Mouse (Mus musculus) gastrocnemius, adult 8-10 months (tissue): Measurements from ENCODE around the gene Chchd2. TPM values are rescaled to one million over a fixed set of nuclear protein-coding genes. Genes with fewer than 3 reads are reported as not detected.
A peak's percentile ranks its signal among the peaks of the same experiment; 100 is the strongest.

Experiments
- DNase-seq, 2 experiments: peaks; one replicate each; pipeline ENCODE4 v3.0.0; 2022; ENCODE audit warnings: low spot score in 2 of 2
- total RNA-seq, 4 experiments: library from RNA; stranded (reverse); gene quantifications; 2 replicates each; pipeline ENCODE4 v1.2.4; 2022

Gene Chchd2
- total RNA-seq, 4 experiments from 2014 or later, result 640 to 672 (median 655) TPM

DNA sequence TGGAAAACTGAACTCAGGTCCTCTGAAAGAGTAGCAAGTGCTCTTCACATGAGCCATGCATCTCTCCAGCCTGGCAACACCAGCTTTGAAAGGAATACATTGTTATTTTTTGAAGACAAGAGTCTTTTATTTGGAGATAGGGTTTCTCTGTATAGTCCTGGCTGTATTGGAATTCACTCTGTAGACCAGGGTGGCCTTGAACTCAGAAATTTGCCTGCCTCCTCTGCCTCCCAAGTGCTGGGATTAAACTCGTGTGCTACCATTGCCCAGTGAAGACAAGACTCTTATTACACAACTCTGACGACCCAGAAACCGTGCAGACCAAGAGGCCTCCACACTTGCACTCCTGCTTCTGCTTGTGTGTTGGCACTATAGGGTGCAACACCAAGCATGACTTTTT is 7.4 kb downstream of the Chchd2 start:
- DNase-seq, result no peak

DNA sequence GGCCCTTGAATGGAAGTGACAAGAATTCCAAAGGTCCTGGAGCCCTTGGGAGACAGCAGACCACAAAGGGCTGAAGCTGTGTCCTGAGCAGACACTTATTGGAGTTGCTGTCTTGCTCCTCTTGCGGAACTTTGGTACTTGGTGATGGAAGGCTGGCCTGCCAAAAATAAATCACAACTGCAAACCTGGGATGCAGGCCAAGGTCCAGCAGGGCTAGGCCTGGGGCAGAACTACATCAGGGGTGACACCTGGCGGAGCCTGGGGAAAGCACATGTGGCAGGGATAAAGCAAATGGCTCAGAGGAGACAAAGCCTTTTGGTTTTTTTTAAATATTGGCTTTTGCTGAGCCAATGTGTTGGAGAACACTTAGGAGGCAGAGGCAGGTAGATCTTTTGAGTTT is 8.3 kb downstream of the Chchd2 start:
- peak; percentile 73 to 88 for DNase-seq

DNA sequence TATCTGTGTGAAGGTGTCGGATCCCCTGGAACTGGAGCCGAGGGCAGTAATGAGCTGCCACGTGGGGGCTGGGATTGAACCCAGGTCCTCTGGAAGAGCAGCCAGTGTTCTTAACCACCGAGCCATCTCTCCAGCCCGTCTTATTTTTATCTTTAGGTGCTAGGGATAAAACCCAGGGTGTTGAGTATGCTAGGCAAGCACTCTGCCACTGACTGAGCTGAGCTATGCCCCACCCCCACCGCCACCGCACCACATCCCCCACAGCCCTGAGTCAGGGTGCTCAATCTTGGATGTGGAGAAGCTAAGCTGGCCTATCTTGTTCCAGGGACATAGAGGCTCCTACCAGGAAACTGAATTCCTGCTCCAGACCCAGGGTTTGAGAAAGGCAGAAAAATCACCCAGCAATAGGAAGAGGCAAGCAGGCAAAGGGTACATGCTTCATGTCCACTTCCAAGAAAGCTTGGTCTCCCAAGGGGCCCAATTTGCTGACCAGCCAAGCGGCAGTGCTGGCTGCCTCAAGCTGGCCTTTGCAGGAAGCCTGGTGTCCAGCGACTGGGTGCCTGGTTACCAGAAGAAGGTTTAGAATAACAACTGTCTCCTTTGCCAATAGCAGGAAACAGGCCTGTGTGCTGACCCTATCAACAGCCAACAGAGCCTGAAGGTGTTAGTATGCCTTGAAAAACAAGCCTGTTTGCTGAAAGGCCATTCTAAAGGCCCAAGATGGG is 9.4 kb downstream of the Chchd2 start:
- DNase-seq, result peak; percentile 72 to 83

DNA sequence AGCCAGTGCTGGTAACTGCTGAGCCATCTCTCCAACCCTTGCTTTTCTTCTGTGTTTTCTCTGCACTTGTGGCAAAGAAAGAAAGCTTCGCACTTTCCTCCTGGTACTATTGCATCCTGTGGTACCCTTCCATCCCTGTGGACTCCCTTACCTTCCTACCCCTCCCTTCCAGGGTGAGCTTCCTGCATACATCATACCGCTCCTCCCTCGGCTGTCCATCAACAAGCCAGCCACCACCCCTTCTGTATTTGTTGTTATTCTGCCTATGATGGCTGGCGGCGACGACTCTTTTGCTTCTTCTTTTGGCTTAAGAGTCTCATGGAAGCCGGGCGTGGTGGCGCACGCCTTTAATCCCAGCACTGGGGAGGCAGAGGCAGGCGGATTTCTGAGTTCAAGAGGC is 12.2 kb downstream of the Chchd2 start:
- DNase-seq, result no peak

DNA sequence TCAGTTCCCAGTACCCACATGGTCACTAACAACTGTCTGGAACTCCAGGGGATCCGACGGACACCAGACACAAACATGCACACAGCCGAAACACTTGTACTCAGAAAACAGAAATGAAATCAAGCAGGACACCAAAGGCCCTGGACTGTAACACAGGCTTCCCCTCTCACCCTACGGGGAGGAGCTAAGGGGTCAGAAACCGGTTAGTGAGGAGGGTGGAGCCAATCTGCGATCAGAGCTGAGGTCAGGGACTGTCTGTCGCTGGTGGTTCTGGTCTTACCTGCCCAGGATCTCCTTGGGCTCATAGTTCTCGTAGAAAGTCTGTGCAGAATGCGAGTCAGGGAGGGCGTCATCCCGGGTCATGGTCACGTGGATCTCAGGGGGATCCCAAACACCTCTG is 13.3 kb downstream of the Chchd2 start:
- DNase-seq, result no peak

DNA sequence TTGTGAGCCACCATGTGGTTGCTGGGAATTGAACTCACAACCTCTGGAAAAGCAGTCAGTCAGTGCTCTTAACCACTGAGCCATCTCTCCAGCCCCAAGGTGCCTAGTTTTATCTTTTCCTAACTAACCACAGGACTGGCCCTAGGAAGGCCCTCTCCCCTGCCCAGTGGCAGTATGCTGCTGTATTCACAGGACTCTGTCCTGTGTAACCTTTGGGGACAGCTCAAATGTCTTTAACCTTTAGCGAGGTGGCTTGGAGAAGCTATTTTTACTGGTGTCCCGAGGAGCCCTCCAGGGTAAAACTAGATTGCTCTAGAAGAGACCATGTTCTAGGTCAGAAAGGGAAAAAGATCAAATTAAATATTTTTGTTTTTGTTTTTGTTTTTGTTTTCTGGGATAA is 16.0 kb downstream of the Chchd2 start:
- DNase-seq, result peak in 1 of 2 experiments; percentile 48

DNA sequence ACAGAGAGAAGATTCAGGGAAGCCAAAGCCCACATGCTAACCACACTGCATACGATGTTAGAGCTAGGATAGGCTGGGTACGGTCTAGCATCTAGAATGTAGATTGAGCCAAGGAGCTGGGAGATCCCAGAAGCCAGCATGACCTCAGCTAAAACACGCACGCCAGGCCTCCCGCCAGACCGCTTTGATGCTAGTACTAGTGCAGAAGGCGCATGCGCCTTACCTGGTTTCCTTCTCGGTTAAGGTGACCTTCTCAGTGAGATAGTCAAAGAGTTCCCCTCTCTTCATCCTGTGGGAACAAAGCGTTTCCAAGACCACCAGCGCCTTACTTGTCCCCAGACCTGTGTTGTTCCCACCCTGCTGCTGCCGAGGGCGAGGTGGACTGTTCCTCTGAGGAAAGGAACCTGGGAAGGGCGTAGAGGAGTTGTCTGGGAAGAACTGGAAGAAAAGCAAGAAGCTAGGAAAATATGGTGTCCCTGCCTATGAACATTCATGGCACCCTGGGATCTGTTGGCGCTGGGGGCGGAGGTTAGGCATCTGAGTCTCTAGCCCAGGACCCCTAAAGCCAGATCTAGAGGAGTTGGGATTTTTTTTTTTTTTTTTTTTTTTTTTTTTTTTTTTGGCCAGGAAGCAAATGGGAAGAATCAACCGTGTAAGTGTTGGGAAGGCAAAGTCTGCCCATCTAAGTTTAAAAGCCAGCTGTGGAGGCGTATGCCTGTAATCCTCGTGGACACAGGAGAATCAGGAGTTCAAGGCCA is 17.9 kb downstream of the Chchd2 start:
- DNase-seq, result no peak

DNA sequence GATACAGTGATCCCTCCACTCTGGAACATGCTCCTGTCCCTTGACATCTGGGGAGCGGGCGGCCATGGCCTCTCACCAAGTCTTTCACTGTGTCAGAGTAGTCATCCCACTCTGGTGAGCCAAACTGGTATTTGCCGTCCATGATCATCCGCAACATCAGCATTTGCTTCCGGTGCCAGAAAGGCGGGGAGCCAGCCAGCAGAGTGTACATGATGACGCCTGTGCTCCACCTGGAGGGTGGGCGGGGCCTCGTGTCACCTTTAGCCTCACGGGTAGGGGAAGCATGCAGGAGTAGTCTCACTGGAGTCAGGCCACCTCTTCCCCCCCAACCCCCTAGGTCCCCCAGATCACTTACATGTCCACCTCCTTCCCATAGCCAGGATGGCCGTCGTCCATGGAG is 21.4 kb downstream of the Chchd2 start:
- DNase-seq, result peak in 1 of 2 experiments; percentile 49

DNA sequence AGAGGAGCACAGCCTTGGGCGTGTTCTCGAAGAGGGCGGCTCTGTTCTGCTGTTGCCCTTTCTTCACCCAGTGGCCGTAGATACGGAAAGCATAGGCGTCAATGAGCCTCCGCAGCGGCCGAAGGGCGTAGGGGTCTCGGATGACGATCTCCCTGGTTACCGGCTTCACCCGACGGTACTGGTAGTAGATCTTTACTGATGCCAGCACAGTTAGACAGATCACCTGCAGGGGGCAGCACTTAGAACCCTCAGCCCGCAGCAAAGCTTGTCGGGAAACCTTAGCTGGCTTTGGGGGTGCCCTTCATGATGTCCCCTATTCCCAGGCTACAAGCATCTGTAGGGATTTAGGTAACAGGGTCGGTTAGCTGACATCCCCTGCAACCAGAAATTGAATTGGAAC is 22.8 kb downstream of the Chchd2 start:
- DNase-seq, result peak; percentile 37 to 41

DNA sequence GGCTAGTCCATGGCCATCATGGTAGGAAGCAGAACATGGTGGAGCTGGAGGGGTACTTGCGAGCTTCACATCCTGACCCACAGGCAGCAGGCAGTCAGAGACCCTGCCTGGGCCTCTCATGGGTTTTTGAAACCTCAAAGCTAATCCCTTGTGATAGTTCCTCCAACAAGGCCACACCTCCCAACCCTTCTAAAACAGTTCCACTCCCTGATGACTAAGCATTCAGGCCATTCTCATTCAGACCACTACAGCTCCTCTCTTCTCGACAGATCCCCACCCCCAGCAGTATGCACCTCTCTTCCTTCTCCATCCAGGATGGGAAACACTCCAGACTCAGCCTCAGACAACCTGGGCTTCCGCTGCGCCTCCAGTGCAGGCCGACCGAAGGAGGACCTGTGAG is 24.9 kb downstream of the Chchd2 start:
- DNase-seq, result no peak

DNA sequence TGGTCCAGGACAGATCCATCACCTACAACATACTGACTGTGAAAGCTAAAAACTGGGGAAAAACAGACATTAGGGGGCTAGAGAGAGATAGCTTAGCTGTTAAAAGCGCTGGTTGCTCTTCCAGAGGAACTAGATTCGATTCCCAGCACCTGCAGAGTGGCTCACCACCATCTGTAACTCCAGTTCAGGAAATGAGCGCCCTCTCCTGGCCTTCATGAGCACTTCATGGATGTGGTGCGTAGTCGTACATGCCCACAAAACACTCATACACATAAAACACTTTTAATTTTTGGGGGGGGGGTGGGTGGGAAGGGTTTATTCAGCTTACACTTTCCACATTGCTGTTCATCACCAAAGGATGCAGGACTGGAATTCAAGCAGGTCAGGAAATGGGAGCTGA is 30.9 kb downstream of the Chchd2 start:
- no peak for DNase-seq

DNA sequence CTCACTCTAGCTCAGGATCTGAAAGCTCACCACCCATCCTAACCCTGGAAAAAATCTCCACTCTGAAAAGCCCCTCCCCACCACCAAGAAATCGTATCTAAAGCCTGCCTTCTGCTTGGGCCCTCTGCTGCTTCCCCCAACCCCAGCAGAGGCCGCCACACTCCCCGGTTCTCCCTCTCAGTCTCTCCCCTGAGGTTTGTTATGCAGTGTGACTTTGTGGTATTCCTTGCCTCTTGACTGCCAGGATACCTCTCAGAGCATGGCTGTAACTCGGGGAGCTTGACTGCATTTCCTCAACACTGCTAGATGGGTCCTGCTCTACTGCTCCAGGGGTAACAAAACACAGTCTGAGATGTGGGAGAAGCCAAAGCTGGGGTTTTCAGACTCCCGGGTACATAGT is 32.1 kb downstream of the Chchd2 start:
- DNase-seq, result no peak

DNA sequence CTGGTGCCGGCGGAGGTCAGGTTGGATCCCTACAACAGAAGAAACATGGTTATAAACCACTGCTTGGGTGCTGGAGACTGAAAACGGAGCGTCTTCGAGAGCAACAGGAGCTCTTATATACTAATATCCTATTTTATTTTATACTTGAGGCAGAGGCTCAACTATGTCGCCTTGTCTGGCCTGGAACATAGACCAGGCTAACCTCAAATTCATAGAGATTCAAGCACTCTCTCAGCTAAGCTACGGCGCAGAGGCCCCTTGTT is 39.8 kb downstream of the Chchd2 start:
- DNase-seq, result no peak

DNA sequence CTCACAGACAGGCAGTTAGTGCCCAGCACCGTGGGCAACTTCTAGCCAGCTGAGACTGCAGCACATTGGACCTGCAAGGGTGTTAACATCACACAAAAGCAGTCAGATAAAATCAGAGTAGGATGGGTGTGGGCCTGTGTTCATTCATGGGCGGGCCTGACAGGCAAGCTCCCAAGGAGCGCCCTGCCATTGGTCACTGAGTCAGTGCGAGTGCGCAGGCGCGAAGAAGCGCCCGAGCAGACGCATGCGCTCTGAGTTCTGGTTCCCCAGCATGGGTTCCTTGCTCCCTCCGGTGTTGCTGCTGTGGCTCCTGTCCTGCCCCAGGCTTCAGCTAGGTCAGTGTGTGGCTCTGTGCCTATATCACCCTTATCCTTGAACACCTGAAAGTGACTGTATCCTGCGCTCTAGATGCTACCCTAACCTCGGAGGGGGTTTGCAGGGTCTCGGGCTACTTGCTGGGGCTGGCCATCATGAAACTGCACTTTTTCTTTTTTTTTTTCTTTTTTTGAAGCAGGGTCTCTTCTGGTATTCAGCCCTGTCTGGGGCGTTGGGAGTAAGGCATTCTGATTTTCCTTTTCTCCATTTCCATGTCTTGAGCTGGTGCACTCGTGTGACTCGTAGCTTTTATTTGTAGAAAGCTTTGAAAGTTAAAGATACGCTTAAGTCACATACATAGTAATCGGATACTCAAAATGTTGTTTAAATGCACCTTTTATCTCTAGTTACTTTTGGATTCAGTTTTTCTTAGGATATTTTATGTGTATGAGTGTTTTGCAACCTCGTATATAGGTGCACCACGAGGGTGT is 40.3 kb downstream of the Chchd2 start, which contains the start of gene Sumf2:
Sumf2 (plus strand) TSS at position 235 of the 806 bp plus-strand sequence.
- peak; percentile 89 to 93 for DNase-seq

DNA sequence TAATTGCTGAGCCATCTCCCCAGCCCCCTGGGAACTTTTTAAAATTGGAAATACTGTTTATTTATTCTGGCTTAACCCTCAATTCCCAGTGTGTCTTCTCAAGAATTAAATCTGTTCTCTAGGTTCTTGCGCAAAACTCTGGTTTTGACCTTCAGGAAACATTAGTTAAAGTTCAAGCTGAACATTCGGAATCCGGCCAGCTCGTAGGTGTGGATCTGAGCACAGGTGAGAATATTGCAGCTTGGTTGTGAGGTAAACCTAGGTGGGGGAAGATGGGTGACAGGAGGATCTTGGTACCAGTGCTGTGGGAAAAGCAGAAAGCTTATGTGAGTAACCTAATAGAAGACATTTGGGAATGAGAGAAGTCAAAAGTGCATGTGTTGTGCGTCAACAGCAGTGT is 42.4 kb downstream of the Chchd2 start:
- no peak for DNase-seq

Other genes starting within 250 kb of the Chchd2 start
- gene Zfp11, start 217.4 kb downstream of the Chchd2 start, total RNA-seq, result 1 to 10 TPM; 2.1 to 2.6 (median 2.4) TPM
- not detected for gene Sept14, start 179.0 kb downstream of the Chchd2 start, total RNA-seq
- 10 to 100 TPM; 51.7 to 62.7 (median 57.5) TPM for gene Mrps17, start 172.0 kb downstream of the Chchd2 start, total RNA-seq
- gene Nipsnap2, start 162.4 kb downstream of the Chchd2 start, total RNA-seq, result 100 to 1,000 TPM; 494 to 562 (median 513) TPM
- 10 to 100 TPM; 11.6 to 15.4 (median 14.8) TPM for gene Psph, start 100.0 kb downstream of the Chchd2 start, total RNA-seq
- gene Sumf2, start 40.5 kb downstream of the Chchd2 start, total RNA-seq, result 10 to 100 TPM in 2 of 4 experiments, 1 to 10 TPM in 2; 6.7 to 13.1 (median 10.5) TPM
- gene Zbed5, start 8.3 kb upstream of the Chchd2 start, total RNA-seq, result under 1 TPM; 0.25 to 0.59 (median 0.46) TPM
- gene Phkg1, start 11.1 kb upstream of the Chchd2 start, total RNA-seq, result 100 to 1,000 TPM; 317 to 357 (median 343) TPM
- under 1 TPM in 1 of 4 experiments, not detected in 3; 0.44 TPM for gene Nupr1l, start 21.1 kb upstream of the Chchd2 start, total RNA-seq
- gene Vkorc1l1, start 54.5 kb upstream of the Chchd2 start, total RNA-seq, result 10 to 100 TPM; 22.4 to 29.6 (median 24.0) TPM
- 1 to 10 TPM; 7.2 to 9.1 (median 8.4) TPM for gene Gusb, start 115.6 kb upstream of the Chchd2 start, total RNA-seq
- 10 to 100 TPM in 3 of 4 experiments, 1 to 10 TPM in 1; 8.4 to 16.5 (median 11.7) TPM for gene Asl, start 141.8 kb upstream of the Chchd2 start, total RNA-seq
- 10 to 100 TPM; 18.0 to 22.5 (median 20.7) TPM for gene Crcp, start 141.8 kb upstream of the Chchd2 start, total RNA-seq
- 1 to 10 TPM; 3.7 to 4.5 (median 4.0) TPM for gene Tpst1, start 185.9 kb upstream of the Chchd2 start, total RNA-seq